8 mouse cellular contexts compared by ENCODE assay signal in the genomic region with DNA sequence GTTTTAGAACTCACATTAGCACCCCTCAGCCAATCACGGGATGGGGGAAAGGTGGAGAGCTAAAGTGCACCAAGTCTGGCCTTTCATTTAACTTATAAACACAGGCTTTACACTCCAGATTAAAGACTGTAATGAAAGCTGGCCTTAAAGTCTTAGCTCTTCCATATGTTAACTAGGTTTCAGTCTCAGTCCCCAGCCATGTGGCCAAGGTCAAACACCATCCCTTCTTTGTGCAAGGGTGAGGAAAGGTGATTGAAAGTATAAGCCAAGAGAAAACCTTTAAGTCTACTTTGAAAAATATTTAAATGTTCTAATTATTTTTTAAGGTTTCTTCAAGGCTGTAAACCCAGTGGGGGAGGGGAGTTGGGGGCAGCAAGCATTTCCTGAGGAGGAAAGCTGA. TPM values are rescaled to one million over a fixed set of nuclear protein-coding genes. Genes with fewer than 3 reads are reported as not detected.
DNase-seq lines count a peak whose midpoint lies in the region; ATAC-seq and TF ChIP-seq lines count a peak whose summit lies in the region.

No protein-coding gene starts in this region.

- H3K36me3 ChIP-seq in liver, embryonic 11.5 days (ENCODE audit: control insufficient read depth, insufficient read depth, low read length) = peaks cover 34% of the 10 kb centered on the region
- H3K36me3 ChIP-seq in embryonic facial prominence, embryonic 13.5 days = peaks cover 34% of the 10 kb centered on the region
- H3K36me3 ChIP-seq in intestine, postnatal 0 days (ENCODE audit: control insufficient read depth, insufficient read depth) = peaks cover 9% of the 10 kb centered on the region
- peaks cover 27% of the 10 kb centered on the region for H3K36me3 ChIP-seq in neural tube, embryonic 13.5 days

- 7% methylated on average over 1 of the region's 1 CpGs for WGBS in liver, embryonic 11.5 days
- WGBS in embryonic facial prominence, embryonic 13.5 days = 0% methylated on average over 1 of the region's 1 CpGs
- WGBS in intestine, postnatal 0 days = 3% methylated on average over 1 of the region's 1 CpGs
- WGBS in neural tube, embryonic 13.5 days = 5% methylated on average over 1 of the region's 1 CpGs

- peaks cover 18% of the 10 kb centered on the region for H3K4me1 ChIP-seq in liver, embryonic 11.5 days (replicated peaks; ENCODE audit: control insufficient read depth, insufficient read depth, low read length)
- H3K4me1 ChIP-seq in embryonic facial prominence, embryonic 13.5 days = peaks cover 14% of the 10 kb centered on the region
- peaks cover 8% of the 10 kb centered on the region; the same call in 1 of the 2 replicates for H3K4me1 ChIP-seq in intestine, postnatal 0 days (replicated peaks; ENCODE audit: control insufficient read depth, insufficient read depth, low read length)
- peaks cover 38% of the 10 kb centered on the region for H3K4me1 ChIP-seq in neural tube, embryonic 13.5 days (replicated peaks)

- no peak for DNase-seq in liver, embryonic 11.5 days (ENCODE audit: low spot score)
- DNase-seq in liver = no peak
- no peak for DNase-seq in spleen, postnatal 4 days (ENCODE audit: low spot score in 2 of 2)
- DNase-seq in spleen, adult 18-20 months = no peak
- DNase-seq in gastrocnemius, postnatal 4 days (ENCODE audit: low spot score in 2 of 2) = no peak

- no peaks in the 10 kb centered on the region for H3K27me3 ChIP-seq in liver, embryonic 11.5 days (replicated peaks; ENCODE audit: control insufficient read depth, insufficient read depth, low read length)
- H3K27me3 ChIP-seq in embryonic facial prominence, embryonic 13.5 days = no peaks in the 10 kb centered on the region
- no peaks in the 10 kb centered on the region for H3K27me3 ChIP-seq in intestine, postnatal 0 days (replicated peaks; ENCODE audit: control insufficient read depth, insufficient read depth, low read length)
- no peaks in the 10 kb centered on the region for H3K27me3 ChIP-seq in neural tube, embryonic 13.5 days

- no peak for TF ChIP-seq CTCF in intestine, postnatal 0 days (IDR thresholded peaks at IDR 0.05; ENCODE audit: low read depth)

- no peaks in the 10 kb centered on the region for H3K9me3 ChIP-seq in liver, embryonic 11.5 days (ENCODE audit: control insufficient read depth, low read length)
- no peaks in the 10 kb centered on the region for H3K9me3 ChIP-seq in embryonic facial prominence, embryonic 13.5 days
- H3K9me3 ChIP-seq in intestine, postnatal 0 days (ENCODE audit: control insufficient read depth) = no peaks in the 10 kb centered on the region
- no peaks in the 10 kb centered on the region for H3K9me3 ChIP-seq in neural tube, embryonic 13.5 days

- no peak overlapping the region for H3K27ac ChIP-seq in liver, embryonic 11.5 days (ENCODE audit: low read depth, low read length)
- no peak overlapping the region for H3K27ac ChIP-seq in embryonic facial prominence, embryonic 13.5 days
- H3K27ac ChIP-seq in intestine, postnatal 0 days (ENCODE audit: low read depth, low read length) = no peak overlapping the region
- no peak overlapping the region for H3K27ac ChIP-seq in neural tube, embryonic 13.5 days (replicated peaks)

- ATAC-seq in liver, embryonic 11.5 days (replicated peaks; ENCODE audit: low FRiP score) = no peak
- ATAC-seq in embryonic facial prominence, embryonic 13.5 days (ENCODE audit: insufficient number of reproducible peaks, insufficient read depth, low FRiP score, low TSS enrichment, low read depth) = no peak
- ATAC-seq in intestine, postnatal 0 days = no peak
- ATAC-seq in neural tube, embryonic 13.5 days (ENCODE audit: low read depth) = no peak

- peak overlapping the region; percentile 89 for H3K4me2 ChIP-seq in liver, embryonic 11.5 days
- peak overlapping the region; percentile 95 for H3K4me2 ChIP-seq in embryonic facial prominence, embryonic 13.5 days
- peak overlapping the region; percentile 95 for H3K4me2 ChIP-seq in intestine, postnatal 0 days (replicated peaks; ENCODE audit: low read depth)
- H3K4me2 ChIP-seq in neural tube, embryonic 13.5 days = peak overlapping the region; percentile 99

- peak overlapping the region; percentile 80 for H3K9ac ChIP-seq in liver, embryonic 11.5 days (ENCODE audit: low read depth, low read length)
- H3K9ac ChIP-seq in embryonic facial prominence, embryonic 13.5 days = peak overlapping the region; percentile 71
- H3K9ac ChIP-seq in intestine, postnatal 0 days (ENCODE audit: low read depth, low read length) = no peak overlapping the region
- peak overlapping the region; percentile 43 for H3K9ac ChIP-seq in neural tube, embryonic 13.5 days

- peak overlapping the region; percentile 84 for H3K4me3 ChIP-seq in liver, embryonic 11.5 days (ENCODE audit: low read depth, low read length)
- peak overlapping the region; percentile 87 for H3K4me3 ChIP-seq in embryonic facial prominence, embryonic 13.5 days
- H3K4me3 ChIP-seq in intestine, postnatal 0 days (ENCODE audit: low read depth, low read length) = peak overlapping the region; percentile 81
- peak overlapping the region; percentile 69 for H3K4me3 ChIP-seq in neural tube, embryonic 13.5 days

RNA-seq across cellular contexts. Expression of a gene that starts 1.7 kb away (rescaled TPM):
- 94.5 and 99.7 TPM in 2 replicates for polyA plus RNA-seq in liver, embryonic 11.5 days (2014; fragmentation: Nextera tagmentation; extraction: Ambion mirVana)
- 75.8 and 76.6 TPM in 2 replicates for polyA plus RNA-seq in embryonic facial prominence, embryonic 13.5 days (2015; fragmentation: Nextera tagmentation; extraction: Ambion mirVana)
- 12.2 and 14.6 TPM in 2 replicates for polyA plus RNA-seq in intestine, postnatal 0 days (2015; fragmentation: Nextera tagmentation; extraction: Ambion mirVana)
- 12.5 and 16.2 TPM in 2 replicates for polyA plus RNA-seq in neural tube, embryonic 13.5 days (2015; fragmentation: Nextera tagmentation; extraction: Ambion mirVana)
- 10 to 100 TPM in 1 of 2 experiments, 1 to 10 TPM in 1; 9.9 to 10.5 TPM for total RNA-seq in gastrocnemius, postnatal 4 days (2021)

RNA-seq across cellular contexts. Expression of a gene that starts 20.0 kb away (rescaled TPM):
- polyA plus RNA-seq in liver, embryonic 11.5 days (2014; fragmentation: Nextera tagmentation; extraction: Ambion mirVana) = 12.6 and 13.4 TPM in 2 replicates
- polyA plus RNA-seq in embryonic facial prominence, embryonic 13.5 days (2015; fragmentation: Nextera tagmentation; extraction: Ambion mirVana) = 17.5 and 18.0 TPM in 2 replicates
- polyA plus RNA-seq in intestine, postnatal 0 days (2015; fragmentation: Nextera tagmentation; extraction: Ambion mirVana) = 9.3 and 10.5 TPM in 2 replicates
- polyA plus RNA-seq in neural tube, embryonic 13.5 days (2015; fragmentation: Nextera tagmentation; extraction: Ambion mirVana) = 11.9 and 15.3 TPM in 2 replicates
- 10 to 100 TPM in 1 of 2 experiments, 1 to 10 TPM in 1; 9.6 to 10.1 TPM for total RNA-seq in gastrocnemius, postnatal 4 days (2021)
